Mouse (Mus musculus): ENCODE results near the gene Chtop.

- TF ChIP-seq CTCF (IDR thresholded peaks at IDR 0.05; ENCODE audit: borderline replicate concordance, insufficient read depth, low read depth, low read length) (no peak), POLR2A (IDR thresholded peaks at IDR 0.05; ENCODE audit: borderline replicate concordance, insufficient read depth, low read length) (no peak)
Measured at GRCm38 (mm10) chr3:90488576-90488975, 20.7 kb downstream of the Chtop start.

Measured in cerebellum, adult 2 months (tissue).